Mouse (Mus musculus) embryonic fibroblast, embryonic 13.5 days (primary cell): ENCODE data around the gene Acsl3.

Experiments
- CTCF ChIP-seq: IDR thresholded peaks from 2 replicates; pipeline ENCODE4 v1.5.1; 2011; ENCODE audit warnings: mild to moderate bottlenecking, control low read depth, low read length, moderate library complexity, borderline replicate concordance; ENCODE audit not compliant: insufficient read depth
- POLR2A ChIP-seq: IDR thresholded peaks from 2 replicates; pipeline ENCODE4 v1.6.1; 2011; ENCODE audit warnings: low read depth, mild to moderate bottlenecking, control low read depth, low read length, moderate library complexity

- TF ChIP-seq POLR2A (no peak), CTCF (no peak)
Measured at GRCm38 (mm10) chr1:78706338-78706737, 48.7 kb downstream of the Acsl3 start.
